Mouse (Mus musculus): ENCODE measurements at regions not wholly inside any gene's neighbourhood (a gene's known extent, or its start where the extent isn't known, plus 50 kb on each side); places are given as distances from the start of the nearest gene placed in this dataset.

GRCm38 (mm10) chr14:113431220-113431619 lies 116.8 kb downstream of the Tpm3-rs7 start:
- Histone ChIP-seq H3K4me2 (ENCODE audit: low read depth, low read length) (no peak overlapping the region), H3K27me3 (ENCODE audit: control insufficient read depth, insufficient read depth, low read length) (no peaks in the 10 kb centered on the region), H3K4me1 (ENCODE audit: control insufficient read depth, insufficient read depth, low read length) (no peaks in the 10 kb centered on the region), H3K27ac (ENCODE audit: low read depth, low read length) (no peak overlapping the region), H3K4me3 (ENCODE audit: low read depth, low read length) (no peak overlapping the region), H3K9me3 (ENCODE audit: control insufficient read depth, low read length) (no peaks in the 10 kb centered on the region), H3K9ac (replicated peaks; ENCODE audit: low read depth, low read length) (no peak overlapping the region), H3K36me3 (ENCODE audit: control insufficient read depth, insufficient read depth, low read length) (no peaks in the 10 kb centered on the region)
- WGBS, result 59% methylated on average over 4 of the region's 4 CpGs
- peak; percentile 71; the same call in 1 of the 2 replicates for ATAC-seq (ENCODE audit: low read depth)

- H3K36me3 ChIP-seq (ENCODE audit: control insufficient read depth, insufficient read depth, low read length), result no peaks in the 10 kb centered on the region
- H3K27ac ChIP-seq (ENCODE audit: low read depth, low read length), result no peak overlapping the region
- H3K9me3 ChIP-seq (ENCODE audit: control insufficient read depth, low read length), result no peaks in the 10 kb centered on the region
- H3K4me3 ChIP-seq (ENCODE audit: low read depth, low read length), result no peak overlapping the region
- H3K9ac ChIP-seq (replicated peaks; ENCODE audit: low read depth, low read length), result no peak overlapping the region
- WGBS, result 49% methylated on average over 1 of the region's 1 CpGs
- no peaks in the 10 kb centered on the region for H3K4me1 ChIP-seq (ENCODE audit: control insufficient read depth, insufficient read depth, low read length)
- no peaks in the 10 kb centered on the region for H3K27me3 ChIP-seq (ENCODE audit: control insufficient read depth, insufficient read depth, low read length)
- no peak overlapping the region for H3K4me2 ChIP-seq (ENCODE audit: low read depth, low read length)
- ATAC-seq (ENCODE audit: low read depth), result peak; percentile 73; the same call in 1 of the 2 replicates
Measured at GRCm38 (mm10) chr14:113442261-113442660, 127.9 kb downstream of the Tpm3-rs7 start.

- no peak overlapping the region for H3K9ac ChIP-seq (replicated peaks; ENCODE audit: low read depth, low read length)
- 82% methylated on average over 1 of the region's 1 CpGs for WGBS
- H3K4me1 ChIP-seq (ENCODE audit: control insufficient read depth, insufficient read depth, low read length), result no peaks in the 10 kb centered on the region
- no peak overlapping the region for H3K4me3 ChIP-seq (ENCODE audit: low read depth, low read length)
- H3K4me2 ChIP-seq (ENCODE audit: low read depth, low read length), result no peak overlapping the region
- H3K27ac ChIP-seq (ENCODE audit: low read depth, low read length), result no peak overlapping the region
- H3K36me3 ChIP-seq (ENCODE audit: control insufficient read depth, insufficient read depth, low read length), result no peaks in the 10 kb centered on the region
- no peaks in the 10 kb centered on the region for H3K27me3 ChIP-seq (ENCODE audit: control insufficient read depth, insufficient read depth, low read length)
- ATAC-seq (ENCODE audit: low read depth), result no peak
- H3K9me3 ChIP-seq (ENCODE audit: control insufficient read depth, low read length), result no peaks in the 10 kb centered on the region; the same call in 1 of the 2 replicates
Measured at GRCm38 (mm10) chr14:113454891-113455290, 140.5 kb downstream of the Tpm3-rs7 start.

GRCm38 (mm10) chr14:113457514-113457913 lies 143.1 kb downstream of the Tpm3-rs7 start:
- 89% methylated on average over 1 of the region's 1 CpGs for WGBS
- no peaks in the 10 kb centered on the region for H3K4me1 ChIP-seq (ENCODE audit: control insufficient read depth, insufficient read depth, low read length)
- ATAC-seq (ENCODE audit: low read depth), result no peak
- H3K27ac ChIP-seq (ENCODE audit: low read depth, low read length), result no peak overlapping the region
- H3K4me2 ChIP-seq (ENCODE audit: low read depth, low read length), result no peak overlapping the region
- no peaks in the 10 kb centered on the region for H3K36me3 ChIP-seq (ENCODE audit: control insufficient read depth, insufficient read depth, low read length)
- no peak overlapping the region for H3K9ac ChIP-seq (replicated peaks; ENCODE audit: low read depth, low read length)
- H3K9me3 ChIP-seq (ENCODE audit: control insufficient read depth, low read length), result no peaks in the 10 kb centered on the region; the same call in 1 of the 2 replicates
- H3K27me3 ChIP-seq (ENCODE audit: control insufficient read depth, insufficient read depth, low read length), result no peaks in the 10 kb centered on the region
- H3K4me3 ChIP-seq (ENCODE audit: low read depth, low read length), result no peak overlapping the region

- no peak overlapping the region for H3K27ac ChIP-seq (ENCODE audit: low read depth, low read length)
- H3K9ac ChIP-seq (replicated peaks; ENCODE audit: low read depth, low read length), result no peak overlapping the region
- H3K4me3 ChIP-seq (ENCODE audit: low read depth, low read length), result no peak overlapping the region
- ATAC-seq (ENCODE audit: low read depth), result peak; percentile 38; the same call in 1 of the 2 replicates
- H3K9me3 ChIP-seq (ENCODE audit: control insufficient read depth, low read length), result 0 out of 2 replicates have a peak, but pooled peaks cover 3% of the 10 kb centered on the region
- 38% methylated on average over 5 of the region's 5 CpGs for WGBS
- no peak overlapping the region for H3K4me2 ChIP-seq (ENCODE audit: low read depth, low read length)
- no peaks in the 10 kb centered on the region for H3K27me3 ChIP-seq (ENCODE audit: control insufficient read depth, insufficient read depth, low read length)
- H3K4me1 ChIP-seq (ENCODE audit: control insufficient read depth, insufficient read depth, low read length), result no peaks in the 10 kb centered on the region
- H3K36me3 ChIP-seq (ENCODE audit: control insufficient read depth, insufficient read depth, low read length), result no peaks in the 10 kb centered on the region
Measured at GRCm38 (mm10) chr14:113469072-113469471, 154.7 kb downstream of the Tpm3-rs7 start.

GRCm38 (mm10) chr14:113469978-113470377 lies 155.6 kb downstream of the Tpm3-rs7 start:
- Histone ChIP-seq H3K9me3 (ENCODE audit: control insufficient read depth, low read length) (0 out of 2 replicates have a peak, but pooled peaks cover 3% of the 10 kb centered on the region), H3K4me2 (ENCODE audit: low read depth, low read length) (no peak overlapping the region), H3K4me3 (ENCODE audit: low read depth, low read length) (no peak overlapping the region), H3K9ac (replicated peaks; ENCODE audit: low read depth, low read length) (no peak overlapping the region), H3K36me3 (ENCODE audit: control insufficient read depth, insufficient read depth, low read length) (no peaks in the 10 kb centered on the region), H3K4me1 (ENCODE audit: control insufficient read depth, insufficient read depth, low read length) (no peaks in the 10 kb centered on the region), H3K27ac (ENCODE audit: low read depth, low read length) (no peak overlapping the region), H3K27me3 (ENCODE audit: control insufficient read depth, insufficient read depth, low read length) (no peaks in the 10 kb centered on the region)
- WGBS, result 92% methylated on average over 2 of the region's 2 CpGs
- ATAC-seq (ENCODE audit: low read depth), result no peak

GRCm38 (mm10) chr14:113486591-113486990 lies 172.2 kb downstream of the Tpm3-rs7 start:
- Histone ChIP-seq H3K4me1 (ENCODE audit: control insufficient read depth, insufficient read depth, low read length) (no peaks in the 10 kb centered on the region), H3K9ac (replicated peaks; ENCODE audit: low read depth, low read length) (no peak overlapping the region), H3K27ac (ENCODE audit: low read depth, low read length) (no peak overlapping the region), H3K36me3 (ENCODE audit: control insufficient read depth, insufficient read depth, low read length) (no peaks in the 10 kb centered on the region), H3K9me3 (ENCODE audit: control insufficient read depth, low read length) (no peaks in the 10 kb centered on the region), H3K4me3 (ENCODE audit: low read depth, low read length) (no peak overlapping the region), H3K4me2 (ENCODE audit: low read depth, low read length) (no peak overlapping the region), H3K27me3 (ENCODE audit: control insufficient read depth, insufficient read depth, low read length) (no peaks in the 10 kb centered on the region)
- no peak for ATAC-seq (ENCODE audit: low read depth)
- 86% methylated on average over 2 of the region's 2 CpGs for WGBS

GRCm38 (mm10) chr14:113503796-113504195 lies 189.4 kb downstream of the Tpm3-rs7 start:
- Histone ChIP-seq H3K9me3 (ENCODE audit: control insufficient read depth, low read length) (no peaks in the 10 kb centered on the region), H3K27me3 (ENCODE audit: control insufficient read depth, insufficient read depth, low read length) (no peaks in the 10 kb centered on the region), H3K4me2 (ENCODE audit: low read depth, low read length) (no peak overlapping the region), H3K36me3 (ENCODE audit: control insufficient read depth, insufficient read depth, low read length) (no peaks in the 10 kb centered on the region), H3K4me1 (ENCODE audit: control insufficient read depth, insufficient read depth, low read length) (no peaks in the 10 kb centered on the region), H3K4me3 (ENCODE audit: low read depth, low read length) (no peak overlapping the region), H3K27ac (ENCODE audit: low read depth, low read length) (no peak overlapping the region), H3K9ac (replicated peaks; ENCODE audit: low read depth, low read length) (no peak overlapping the region)
- 94% methylated on average over 2 of the region's 2 CpGs for WGBS
- no peak for ATAC-seq (ENCODE audit: low read depth)
